ENCODE assay signal across 16 mouse cellular contexts in the genomic region with DNA sequence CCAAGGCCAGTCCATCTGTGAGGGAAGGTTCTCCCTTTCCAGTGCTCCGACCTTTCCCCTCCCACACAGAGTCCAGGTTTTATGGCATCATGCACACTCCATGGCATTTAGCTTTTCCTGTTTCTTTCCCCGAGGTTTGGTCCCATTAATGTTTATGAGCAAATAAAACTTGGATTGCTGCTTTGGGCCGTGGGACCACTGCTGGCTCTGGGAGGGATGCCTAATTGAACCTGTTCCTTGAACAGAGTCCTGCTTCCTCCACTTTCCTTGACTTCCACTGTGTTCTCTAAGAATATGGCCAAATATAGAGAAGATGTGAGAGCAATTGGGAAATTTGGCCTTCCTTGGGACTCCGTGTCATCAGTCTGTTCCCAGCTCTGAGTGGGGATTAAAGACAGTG.
"Had no signal": no experiment of that assay in that cellular context is flagged by ENCODE, and none has a peak within 500 bp of the region (broad histone marks: within the 10 kb centered on the region; RNA-seq: fewer than 3 reads in every experiment).

No protein-coding gene starts in this region.

- H3K9ac ChIP-seq: liver, postnatal 0 days; lung, embryonic 15.5 days; midbrain, embryonic 13.5 days; midbrain, embryonic 15.5 days; neural tube, embryonic 12.5 days had no signal

- H3K9me3 ChIP-seq: lung, embryonic 15.5 days; midbrain, embryonic 15.5 days had no signal

- ATAC-seq: liver, postnatal 0 days; lung, postnatal 0 days; midbrain, embryonic 13.5 days; midbrain, embryonic 15.5 days had no signal

- H3K4me2 ChIP-seq: lung, embryonic 15.5 days; midbrain, embryonic 11.5 days; midbrain, embryonic 13.5 days; midbrain, embryonic 15.5 days; neural tube, embryonic 12.5 days had no signal

- H3K4me3 ChIP-seq: lung, embryonic 15.5 days; megakaryocyte, embryonic 14.5 days; midbrain, embryonic 13.5 days; midbrain, embryonic 15.5 days; neural tube, embryonic 12.5 days had no signal

- H3K36me3 ChIP-seq: lung, embryonic 15.5 days; midbrain, embryonic 13.5 days; midbrain, embryonic 15.5 days; neural tube, embryonic 12.5 days had no signal

- H3K27me3 ChIP-seq: lung, embryonic 15.5 days; midbrain, embryonic 13.5 days; midbrain, embryonic 15.5 days; neural tube, embryonic 12.5 days had no signal

- DNase-seq: liver, postnatal 0 days; lung, adult 2 months; lung, postnatal 14 days; lung, postnatal 36 days; right cerebral cortex, postnatal 14 days; thymus, adult 18-20 months; thymus, postnatal 14 days; thymus, postnatal 36 days had no signal

- H3K27ac ChIP-seq: lung, embryonic 15.5 days; macrophage; midbrain, embryonic 13.5 days; midbrain, embryonic 15.5 days; neural tube, embryonic 12.5 days had no signal

- H3K4me1 ChIP-seq: lung, embryonic 15.5 days; megakaryocyte, embryonic 14.5 days; midbrain, embryonic 13.5 days; midbrain, embryonic 15.5 days; neural tube, embryonic 12.5 days had no signal
